Mouse (Mus musculus) erythroblast, embryonic 14.5 days (primary cell): ENCODE results near the gene Ly75.

Experiments used
- GATA1 ChIP-seq: IDR thresholded peaks from 2 replicates; pipeline ENCODE4 v1.6.1; 2012; ENCODE audit warnings: low read length, inconsistent platforms, mixed read lengths
- TAL1 ChIP-seq: IDR thresholded peaks from 3 replicates; pipeline ENCODE4 v1.6.1; 2012; ENCODE audit warnings: low read length, inconsistent platforms, mixed read lengths

DNA sequence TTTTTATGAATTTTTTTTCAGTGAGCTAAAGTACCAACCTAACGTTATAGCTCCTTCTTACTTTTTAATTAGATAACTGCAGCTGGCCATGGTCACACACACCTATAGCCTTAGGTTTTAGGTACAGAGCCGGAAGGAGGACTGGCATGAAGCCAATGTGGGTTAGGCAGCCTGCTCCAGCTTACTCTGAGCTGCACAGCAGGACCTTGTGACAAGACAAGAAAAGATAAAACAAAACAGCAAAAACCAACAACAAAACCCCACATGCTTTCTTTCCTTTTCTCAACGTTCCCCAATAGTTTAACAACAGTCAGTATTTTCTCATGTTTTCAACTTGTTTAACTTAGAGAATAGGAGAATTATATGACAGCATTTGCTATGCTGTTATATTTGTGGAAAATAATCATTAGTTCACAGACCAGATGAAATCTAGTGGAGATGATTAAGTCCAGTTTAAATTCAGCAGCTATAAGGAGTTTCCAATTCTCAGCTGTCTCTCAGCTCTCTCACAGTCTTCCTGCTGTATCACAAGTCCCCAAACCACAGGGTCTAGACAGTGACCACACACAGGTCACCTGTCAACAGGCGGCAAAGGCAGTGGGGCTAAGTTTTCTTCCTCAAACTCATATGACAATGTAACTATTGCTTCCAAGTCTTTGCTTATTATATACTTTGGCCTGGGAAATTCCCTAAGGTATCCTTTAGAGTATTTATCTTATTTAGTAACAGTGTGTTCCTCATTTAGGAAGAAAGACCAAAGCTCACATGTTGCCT lies 40.8 kb downstream of the Ly75 start:
- TF ChIP-seq GATA1 (no peak), TAL1 (no peak)
